Mouse (Mus musculus) kidney, postnatal 36 days (tissue): ENCODE measurements around the gene Kcnt1.

Experiments
- DNase-seq, 2 experiments: peaks; one replicate each; pipeline ENCODE4 v3.0.0; 2021 to 2022; ENCODE audit warnings: mixed read lengths in 2 of 2

Kcnt1 gene

DNA sequence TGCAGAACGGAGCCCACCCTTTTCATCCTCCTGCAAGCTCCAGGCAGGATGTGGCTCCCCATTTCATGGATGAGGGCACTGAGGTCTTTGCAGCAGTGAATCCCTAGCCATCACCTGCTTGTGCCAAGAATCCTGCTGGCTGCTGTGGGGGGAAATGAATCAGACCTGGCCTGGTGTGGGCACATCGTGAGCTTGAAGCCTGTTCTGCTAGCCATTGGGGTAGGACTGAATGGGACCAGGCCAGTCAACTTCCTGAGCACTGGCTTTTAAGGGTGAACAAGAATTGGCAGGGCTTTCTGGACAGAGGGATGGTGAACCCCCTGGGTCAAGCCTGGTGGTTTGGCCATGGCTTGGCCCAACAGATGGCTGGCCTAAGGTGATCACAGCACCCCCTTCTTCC lies 15.0 kb downstream of the Kcnt1 start:
- no peak for DNase-seq

DNA sequence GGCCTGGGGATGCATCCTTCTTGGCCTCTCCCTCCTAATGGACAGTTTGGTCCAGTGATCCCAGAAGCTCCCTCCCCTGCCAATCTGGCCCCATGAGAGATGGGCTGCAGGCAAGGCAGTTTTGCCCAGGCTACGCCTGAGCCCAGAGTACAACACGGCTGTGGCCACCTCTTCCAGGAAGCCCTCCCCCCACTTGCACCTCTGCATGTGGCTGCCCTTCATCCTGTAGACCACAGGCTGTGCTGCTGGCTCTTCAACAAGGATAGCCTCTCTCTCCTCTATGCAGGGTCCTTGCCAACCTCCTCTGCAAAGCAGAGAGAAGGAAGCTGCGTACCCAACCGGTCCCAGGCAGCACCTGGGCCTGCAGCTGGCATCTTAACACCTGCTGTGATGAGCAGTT lies 15.5 kb downstream of the Kcnt1 start:
- DNase-seq: no peak

GRCm38 (mm10) chr2:25882276-25882675 lies 18.7 kb downstream of the Kcnt1 start:
- no peak for DNase-seq

DNA sequence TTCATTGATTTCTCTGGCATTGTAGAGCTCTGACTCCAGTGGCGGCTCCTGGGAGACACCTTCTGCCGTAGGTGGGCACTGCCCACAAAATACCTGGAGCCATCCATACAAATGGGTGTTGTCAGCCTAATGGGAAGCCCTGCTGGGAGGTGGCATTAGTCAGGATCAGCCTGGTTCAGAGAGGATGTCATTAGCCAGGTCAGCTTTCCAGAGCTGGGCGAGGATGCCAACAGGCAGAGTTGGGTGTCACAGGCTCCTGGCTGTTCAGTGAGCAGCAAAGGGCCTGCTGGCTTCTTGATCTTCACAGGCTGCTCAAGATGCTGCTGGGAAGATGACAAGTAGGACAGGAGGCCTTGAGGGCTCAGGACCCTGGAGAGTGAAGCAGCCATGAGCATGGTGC lies 21.2 kb downstream of the Kcnt1 start:
- DNase-seq: no peak

GRCm38 (mm10) chr2:25887226-25887625 lies 23.7 kb downstream of the Kcnt1 start:
- no peak for DNase-seq

- DNase-seq: peak in 1 of 2 experiments; percentile 51
Observed at GRCm38 (mm10) chr2:25888144-25888543, 24.6 kb downstream of the Kcnt1 start.

- peak in 1 of 2 experiments; percentile 5 for DNase-seq
Observed at GRCm38 (mm10) chr2:25892440-25892839, 28.9 kb downstream of the Kcnt1 start.

GRCm38 (mm10) chr2:25898970-25899369 lies 35.4 kb downstream of the Kcnt1 start:
- DNase-seq: no peak

- no peak for DNase-seq
Observed at GRCm38 (mm10) chr2:25909872-25910271, 46.3 kb downstream of the Kcnt1 start.

- peak in 1 of 2 experiments; percentile 40 for DNase-seq
Observed at GRCm38 (mm10) chr2:25913247-25913646, 49.7 kb downstream of the Kcnt1 start.

- no peak for DNase-seq
Observed at GRCm38 (mm10) chr2:25914201-25914600, 50.7 kb downstream of the Kcnt1 start.

DNA sequence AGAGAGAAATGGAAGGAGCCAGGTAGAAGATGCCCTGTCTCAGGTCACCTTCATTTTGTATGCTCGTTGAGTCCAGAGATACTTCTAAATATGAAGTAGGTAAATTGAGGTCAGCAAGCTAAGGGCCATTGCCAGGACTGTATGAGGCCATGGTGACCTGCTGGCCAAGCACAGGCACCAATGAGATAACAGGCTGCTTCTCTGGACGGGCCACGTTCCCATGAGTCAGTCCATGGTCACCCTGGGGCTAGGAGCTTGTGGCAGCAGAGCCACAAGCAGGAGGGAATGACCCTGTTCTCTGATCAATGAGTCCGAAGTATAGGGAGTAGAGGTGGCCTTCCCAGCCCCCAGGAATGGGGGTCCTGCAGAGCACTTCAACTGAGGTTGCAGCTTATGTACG lies 51.3 kb downstream of the Kcnt1 start:
- DNase-seq: no peak

GRCm38 (mm10) chr2:25918408-25918807 lies 54.9 kb downstream of the Kcnt1 start:
- DNase-seq: no peak

- no peak for DNase-seq
Observed at GRCm38 (mm10) chr2:25919972-25920371, 56.4 kb downstream of the Kcnt1 start.

DNA sequence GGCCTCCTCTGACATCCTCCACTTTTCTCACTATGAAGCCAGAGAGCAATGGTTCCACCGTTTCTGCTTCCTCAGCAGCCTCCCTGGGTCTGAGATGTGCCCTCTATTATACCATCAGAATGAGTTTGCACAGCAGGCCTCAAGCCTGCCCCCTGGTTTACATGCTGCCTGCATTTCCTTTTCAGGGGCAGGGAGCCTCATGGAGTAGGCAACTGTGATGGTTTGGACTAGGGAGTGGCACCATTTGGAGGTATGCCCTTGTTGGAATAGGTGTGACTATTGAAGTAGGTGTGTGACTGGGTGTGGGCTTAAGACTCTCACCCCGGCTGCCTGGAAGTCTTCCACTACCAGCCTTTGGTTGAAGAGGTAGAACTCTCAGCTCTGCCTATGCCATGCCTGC lies 60.3 kb downstream of the Kcnt1 start:
- DNase-seq: no peak

DNA sequence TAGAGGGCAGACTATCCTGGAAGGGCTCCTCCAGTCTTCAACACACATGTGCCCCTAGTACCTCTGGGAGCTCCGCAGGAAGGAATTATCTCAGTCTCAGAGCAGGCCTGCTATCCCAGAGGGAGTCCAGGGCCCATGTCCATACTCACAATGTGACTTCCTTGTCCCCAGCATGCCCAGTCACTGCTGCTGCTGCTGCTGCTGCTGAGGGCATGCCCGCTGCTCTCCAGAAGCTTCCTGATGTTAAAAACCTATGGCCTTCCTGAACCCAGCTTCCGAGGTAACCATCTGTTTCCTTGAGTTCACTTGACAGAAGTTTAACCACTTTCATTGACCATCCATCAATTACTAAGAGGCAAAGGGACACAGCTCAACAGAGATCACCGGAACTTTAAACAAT lies 61.4 kb downstream of the Kcnt1 start:
- no peak for DNase-seq

DNA sequence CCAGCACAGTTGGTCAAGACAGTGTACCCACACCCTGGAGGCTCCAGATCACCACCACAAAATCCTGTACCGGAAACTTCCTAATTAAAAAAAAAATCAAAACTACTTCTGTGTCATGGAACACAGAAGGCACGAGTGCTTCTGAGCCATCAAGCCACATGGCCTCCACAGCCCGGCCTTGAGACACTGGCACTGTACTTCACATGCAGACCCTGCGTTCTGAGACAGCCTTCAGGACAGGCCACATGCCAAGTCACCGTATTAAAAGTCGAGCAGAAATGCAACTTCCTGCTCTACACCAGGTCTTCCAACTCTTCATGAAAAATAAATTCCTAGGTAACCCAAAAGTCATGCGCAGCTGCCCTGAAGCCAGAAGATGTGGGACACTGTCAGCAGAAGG lies 64.3 kb downstream of the Kcnt1 start:
- no peak for DNase-seq

DNA sequence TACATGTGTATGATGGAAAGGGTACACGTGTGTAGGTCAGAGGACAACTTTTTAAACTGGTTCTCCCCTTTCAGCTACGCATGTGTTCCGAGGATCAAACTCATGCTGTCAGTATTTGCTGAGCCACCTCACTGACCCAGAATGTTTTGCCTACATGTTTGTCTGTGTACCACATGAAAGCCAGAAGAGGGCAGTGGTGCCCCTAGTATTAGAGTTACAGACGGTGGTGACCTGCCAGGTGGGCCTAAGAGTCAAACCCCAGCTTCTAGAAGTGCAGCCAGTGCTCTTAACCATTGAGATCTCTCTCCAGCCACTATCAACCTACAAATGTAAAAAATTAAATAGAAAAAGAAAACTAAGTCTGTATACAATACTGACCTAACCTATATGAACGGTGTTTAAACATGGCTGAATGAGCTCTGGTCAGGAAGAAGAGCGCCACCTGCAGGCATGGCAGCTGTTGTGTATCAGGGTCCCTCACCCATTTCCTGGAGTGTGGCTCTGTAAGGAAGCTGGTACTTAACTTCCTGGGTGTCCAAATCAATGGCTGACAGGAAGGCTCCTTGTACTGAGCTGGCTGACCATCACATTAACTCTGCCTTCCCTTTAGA lies 67.8 kb downstream of the Kcnt1 start:
- peak; percentile 16 to 72 for DNase-seq

DNA sequence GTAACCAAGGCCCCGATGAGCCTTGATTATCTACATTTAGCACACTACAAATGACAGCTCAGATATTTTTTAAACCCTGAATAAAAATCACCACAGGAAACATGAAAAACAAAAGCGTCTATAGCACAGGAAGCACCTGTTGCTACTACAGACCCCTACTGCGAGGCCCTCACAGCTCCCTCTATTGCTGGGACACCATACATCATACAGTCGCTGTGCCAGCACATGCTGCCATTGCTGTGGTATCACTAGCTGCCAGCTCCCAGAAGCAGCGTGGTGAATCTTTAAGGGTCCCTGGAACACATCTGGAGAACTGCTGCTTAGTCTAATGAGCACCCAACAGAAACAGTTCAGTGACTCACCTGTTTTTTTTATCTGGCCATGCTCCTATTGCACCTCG lies 77.0 kb downstream of the Kcnt1 start:
- no peak for DNase-seq

- no peak for DNase-seq
Observed at GRCm38 (mm10) chr2:25943822-25944221, 80.3 kb downstream of the Kcnt1 start.

GRCm38 (mm10) chr2:25947950-25948349 lies 84.4 kb downstream of the Kcnt1 start:
- DNase-seq: peak; percentile 24 to 58

GRCm38 (mm10) chr2:25949291-25949690 lies 85.8 kb downstream of the Kcnt1 start:
- no peak for DNase-seq
